Mouse (Mus musculus) bone marrow, adult 2 months (tissue): Measurements from ENCODE around the gene Otx2. TPM values are rescaled to one million over a fixed set of nuclear protein-coding genes. Genes with fewer than 3 reads are reported as not detected.

Experiments used
- H3K27ac ChIP-seq: fragments of 200-500 bp; 2 replicates; pipeline ENCODE4 v1.5.1; 2012; ENCODE audit warnings: low read depth, mild to moderate bottlenecking, control low read depth, inconsistent platforms, low read length; ENCODE audit not compliant: control insufficient read depth, poor library complexity, insufficient read depth
- H3K4me1 ChIP-seq: fragments of 200-500 bp; 2 replicates; pipeline ENCODE4 v1.6.1; 2011; ENCODE audit warnings: low read length; ENCODE audit not compliant: control insufficient read depth, insufficient read depth
- H3K4me3 ChIP-seq: fragments of 200-500 bp; replicated peaks from 2 replicates; pipeline ENCODE3; 2011; ENCODE audit warnings: mild to moderate bottlenecking, low read depth, low read length, control low read depth; ENCODE audit not compliant: control insufficient read depth
- CTCF ChIP-seq: fragments of 200-500 bp; IDR thresholded peaks from 2 replicates; pipeline ENCODE4 v1.5.1; 2011; ENCODE audit warnings: low read length, control low read depth; ENCODE audit not compliant: control insufficient read depth, insufficient read depth
- POLR2A ChIP-seq: fragments of 200-500 bp; IDR thresholded peaks from 2 replicates; pipeline ENCODE4 v1.6.1; 2011; ENCODE audit warnings: low read depth, mild to moderate bottlenecking, control low read depth, low read length, borderline replicate concordance; ENCODE audit not compliant: control insufficient read depth
- WGBS: fragments of 180-500 bp; shearing (Covaris S2); methylation state at CpG from one replicate; pipeline ENCODE4 v1.1.7; 2018; 5-methylcytosine and 5-hydroxymethylcytosine counted together
- polyA plus RNA-seq: library from polyadenylated mRNA; stranded (reverse); fragments of >200 nt; gene quantifications from 2 replicates; pipeline ENCODE4 v1.2.4, GENCODE M21; 2011; ENCODE audit warnings: low replicate concordance; ENCODE audit not compliant: missing spikeins, insufficient read depth, insufficient read length

Otx2 gene
- polyA plus RNA-seq, 1 experiment: not detected

DNA sequence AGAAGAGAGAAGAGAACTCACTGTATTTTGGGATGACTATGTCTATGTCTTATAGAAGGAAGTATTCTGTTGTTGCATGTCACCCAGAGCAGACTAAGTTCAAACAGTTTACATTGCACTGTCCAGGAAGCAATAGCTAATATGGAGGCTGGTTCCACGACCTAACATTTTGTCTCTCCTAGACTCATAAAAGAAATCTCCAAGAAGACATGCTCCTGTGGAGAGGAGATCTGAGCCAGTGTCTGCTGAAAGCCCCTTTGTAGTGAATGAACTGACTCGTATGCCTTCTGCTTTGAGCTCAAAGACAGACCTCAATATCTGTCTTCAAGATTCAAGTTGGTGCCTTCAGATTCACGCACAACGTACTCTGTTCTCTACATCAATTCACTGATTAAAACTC lies 14.0 kb downstream of the Otx2 start:
- TF ChIP-seq POLR2A (no peak), CTCF (no peak)
- H3K4me3 ChIP-seq: no peak overlapping the region
- no peak overlapping the region for H3K27ac ChIP-seq
- WGBS: 45% methylated on average over 4 of the region's 4 CpGs
- H3K4me1 ChIP-seq: no peaks in the 10 kb centered on the region

DNA sequence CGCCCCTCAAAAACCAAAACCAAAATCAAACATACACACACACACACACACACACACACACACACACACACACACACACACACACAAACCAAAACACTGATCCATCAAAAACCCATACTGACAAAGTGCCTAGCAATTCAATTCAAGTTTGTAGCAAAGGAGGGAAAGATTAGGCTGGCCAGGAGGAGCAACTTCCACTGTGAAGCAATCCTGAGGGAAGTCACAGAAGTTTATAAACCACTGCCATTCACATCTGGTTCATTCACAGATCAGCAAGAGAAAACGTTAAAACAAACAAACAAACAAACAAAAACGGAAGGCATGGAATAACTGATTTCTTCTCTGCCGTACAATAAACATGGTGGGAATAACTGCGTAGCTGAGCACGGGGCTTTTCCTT lies 16.4 kb downstream of the Otx2 start:
- 69% methylated on average over 6 of the region's 6 CpGs for WGBS
- Histone ChIP-seq H3K4me3 (no peak overlapping the region), H3K4me1 (no peaks in the 10 kb centered on the region), H3K27ac (no peak overlapping the region)
- TF ChIP-seq CTCF: no peak
- no peak for TF ChIP-seq POLR2A

GRCm38 (mm10) chr14:48656711-48657110 lies 16.9 kb downstream of the Otx2 start:
- TF ChIP-seq CTCF (no peak), POLR2A (no peak)
- Histone ChIP-seq H3K27ac (no peak overlapping the region), H3K4me1 (no peaks in the 10 kb centered on the region), H3K4me3 (no peak overlapping the region)
- WGBS: 56% methylated on average over 4 of the region's 4 CpGs

GRCm38 (mm10) chr14:48655792-48656550 lies 17.6 kb downstream of the Otx2 start:
- H3K4me3 ChIP-seq: no peak overlapping the region

GRCm38 (mm10) chr14:48655073-48655791 lies 18.4 kb downstream of the Otx2 start:
- WGBS: 2% methylated on average over 33 of the region's 33 CpGs
- Histone ChIP-seq H3K4me1 (no peaks in the 10 kb centered on the region), H3K27ac (no peak overlapping the region), H3K4me3 (no peak overlapping the region)
- no peak for TF ChIP-seq CTCF
- no peak for TF ChIP-seq POLR2A

More at GRCm38 (mm10) chr14:48655792-48656550, 17.6 kb downstream of the Otx2 start:
- 7% methylated on average over 21 of the region's 21 CpGs for WGBS
- Histone ChIP-seq H3K27ac (no peak overlapping the region), H3K4me1 (no peaks in the 10 kb centered on the region)
- TF ChIP-seq CTCF: no peak
- no peak for TF ChIP-seq POLR2A

DNA sequence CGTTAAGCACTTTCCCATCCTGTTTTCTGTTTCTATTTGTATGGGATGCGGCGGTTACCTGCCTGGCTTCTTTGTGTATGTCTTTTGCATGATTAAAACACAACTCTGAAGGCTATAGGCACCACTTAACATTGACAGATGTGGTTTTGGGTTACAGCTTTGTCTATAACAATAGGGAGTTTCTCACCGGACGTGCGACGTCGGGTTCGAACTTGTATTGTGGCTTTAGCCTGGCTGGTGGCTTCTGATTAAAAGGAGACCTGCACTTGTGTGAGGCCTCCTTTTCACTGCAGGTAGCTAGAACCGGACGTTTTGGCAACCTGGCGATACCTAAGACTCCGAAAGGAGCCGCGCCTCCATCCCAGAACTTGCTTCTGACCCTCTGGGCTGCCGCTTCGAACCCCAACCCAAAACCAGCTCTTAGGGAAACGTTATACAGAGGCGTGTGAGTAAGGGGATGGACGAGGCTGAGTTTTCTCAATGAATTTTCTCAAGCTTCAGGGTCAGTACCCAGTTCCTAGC lies 19.0 kb downstream of the Otx2 start:
- Histone ChIP-seq H3K4me1 (no peaks in the 10 kb centered on the region), H3K27ac (no peak overlapping the region), H3K4me3 (no peak overlapping the region)
- 8% methylated on average over 20 of the region's 20 CpGs for WGBS
- no peak for TF ChIP-seq CTCF
- TF ChIP-seq POLR2A: no peak

DNA sequence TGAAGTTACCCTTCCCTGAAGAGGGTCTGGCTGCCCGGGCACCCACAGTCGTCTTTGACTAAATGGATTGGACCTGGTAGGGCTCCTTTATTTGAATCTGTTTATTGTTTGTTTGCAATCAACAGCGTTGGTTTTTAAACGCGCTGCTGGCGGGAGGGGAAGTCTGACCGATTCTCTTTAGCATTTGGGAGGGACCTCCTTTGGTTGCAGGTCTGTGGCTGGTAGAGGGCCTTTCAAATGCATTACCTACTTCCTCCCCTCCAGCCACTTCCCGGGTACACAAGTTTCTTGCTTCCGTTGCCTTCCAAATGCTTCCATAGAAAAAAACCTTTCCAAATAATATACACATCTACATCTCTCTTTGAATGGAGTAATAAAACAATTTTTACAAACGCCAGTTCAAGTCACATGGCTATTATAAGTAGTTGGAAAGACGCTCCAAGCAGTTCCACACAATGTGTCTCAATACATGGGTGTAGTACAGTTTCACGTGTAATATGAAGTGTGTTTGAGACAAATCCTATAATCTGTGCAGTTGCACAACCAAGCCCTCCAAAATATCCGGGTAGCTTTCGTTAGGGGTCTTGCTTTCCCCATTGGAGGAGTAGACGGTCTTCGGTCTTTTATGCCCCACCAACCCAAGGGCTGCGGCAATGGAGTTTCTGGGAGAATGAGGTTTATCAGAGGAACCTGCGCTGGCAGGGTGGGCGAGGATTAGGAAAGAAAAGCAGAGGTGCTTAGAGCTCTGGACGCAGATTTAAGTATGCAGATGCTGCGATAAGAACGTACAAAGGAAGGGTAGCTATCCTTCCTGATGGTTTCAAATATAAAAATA lies 19.7 kb downstream of the Otx2 start:
- WGBS: 13% methylated on average over 22 of the region's 22 CpGs
- no peaks in the 10 kb centered on the region for H3K4me1 ChIP-seq
- H3K4me3 ChIP-seq: no peak overlapping the region
- H3K27ac ChIP-seq: no peak overlapping the region
- TF ChIP-seq CTCF: no peak
- TF ChIP-seq POLR2A: no peak

- TF ChIP-seq POLR2A (no peak), CTCF (no peak)
- Histone ChIP-seq H3K4me1 (no peaks in the 10 kb centered on the region), H3K27ac (no peak overlapping the region), H3K4me3 (no peak overlapping the region)
- WGBS: 65% methylated on average over 3 of the region's 3 CpGs
These were observed 20.5 kb downstream of the Otx2 start for GRCm38 (mm10) chr14:48653081-48653480.

DNA sequence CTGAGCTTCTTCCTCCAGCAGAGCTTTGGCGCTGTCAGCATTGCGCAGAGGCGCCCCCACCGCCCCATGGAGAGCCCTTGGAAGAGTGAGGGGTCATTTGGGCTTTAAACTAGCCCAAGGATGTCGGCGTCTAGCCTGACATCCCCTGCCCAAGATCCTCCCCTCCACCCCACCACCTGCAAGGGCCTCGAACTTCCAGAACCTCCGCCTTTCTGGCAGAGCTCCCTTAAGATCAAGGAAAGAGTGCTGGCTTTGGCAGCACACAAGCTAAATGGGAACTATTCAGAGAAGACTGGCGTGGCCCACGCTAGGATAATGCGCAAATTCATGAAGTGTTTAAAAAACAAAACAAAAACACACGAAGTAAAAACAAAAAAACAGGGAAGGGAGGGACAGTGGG lies 21.4 kb downstream of the Otx2 start:
- WGBS: 36% methylated on average over 12 of the region's 12 CpGs
- Histone ChIP-seq H3K4me3 (no peak overlapping the region), H3K27ac (no peak overlapping the region), H3K4me1 (no peaks in the 10 kb centered on the region)
- TF ChIP-seq CTCF (no peak), POLR2A (no peak)
